In the genomic region with DNA sequence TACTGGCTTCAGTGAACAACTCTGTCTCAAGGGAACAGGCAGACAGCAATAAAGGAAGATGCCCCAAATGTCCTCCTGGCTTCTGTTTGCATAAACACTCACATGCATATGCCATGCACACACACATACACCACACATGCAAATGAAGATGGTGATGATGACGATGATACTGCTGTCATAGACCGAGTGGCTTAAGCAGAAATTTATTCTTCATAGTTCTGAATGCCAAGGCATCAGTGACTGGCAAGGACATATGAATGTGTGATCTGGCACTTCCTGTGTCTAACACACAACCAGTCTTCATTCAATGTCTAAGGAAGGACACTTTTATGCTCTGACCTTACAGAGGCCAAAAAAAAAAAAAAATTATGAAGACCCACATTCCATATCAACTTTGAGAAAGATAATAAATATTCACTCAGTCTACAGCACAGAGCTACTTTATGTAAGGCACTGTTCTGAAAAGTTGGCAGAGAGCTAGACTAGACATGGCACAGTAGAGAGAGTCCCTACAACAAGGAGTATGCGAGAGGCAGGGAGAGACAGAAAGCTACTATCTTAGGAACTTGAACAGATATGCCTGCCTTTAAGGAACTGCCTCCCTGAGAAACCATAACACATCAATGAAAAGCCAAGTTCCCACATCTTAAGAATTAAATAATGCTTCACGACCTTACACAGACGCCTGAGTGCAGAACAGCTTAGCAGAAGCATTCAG, we compare ENCODE assay signal across 17 mouse cellular contexts. TPM values are rescaled to one million over a fixed set of nuclear protein-coding genes. Genes with fewer than 3 reads are reported as not detected.
DNase-seq lines count a peak whose midpoint lies in the region; ATAC-seq and TF ChIP-seq lines count a peak whose summit lies in the region.
"Had no signal": no experiment of that assay in that cellular context is flagged by ENCODE, and none has a peak within 500 bp of the region (broad histone marks: within the 10 kb centered on the region; RNA-seq: fewer than 3 reads in every experiment).

No protein-coding gene starts in this region.

- peaks cover 43% of the 10 kb centered on the region for H3K36me3 ChIP-seq in megakaryocyte, embryonic 14.5 days (replicated peaks; ENCODE audit: low read length)
- H3K36me3 ChIP-seq in liver, embryonic 15.5 days (replicated peaks): peaks cover 30% of the 10 kb centered on the region; the same call in 1 of the 2 replicates
- H3K36me3 ChIP-seq in forebrain, embryonic 12.5 days (replicated peaks): no peaks in the 10 kb centered on the region; the same call in 1 of the 2 replicates
- H3K36me3 ChIP-seq: heart, embryonic 12.5 days; hindbrain, embryonic 15.5 days; limb, embryonic 12.5 days; neural tube, embryonic 13.5 days had no signal

- intact Hi-C loops in gastrocnemius, adult 2 months (cut with DNase I): no loop called here

- H3K4me1 ChIP-seq in megakaryocyte, embryonic 14.5 days: peaks cover 73% of the 10 kb centered on the region
- peaks cover 96% of the 10 kb centered on the region for H3K4me1 ChIP-seq in liver, embryonic 15.5 days (replicated peaks)
- peaks cover 16% of the 10 kb centered on the region for H3K4me1 ChIP-seq in forebrain, embryonic 12.5 days

- no peak overlapping the region for H3K4me3 ChIP-seq in gastrocnemius, adult 2 months
- peak overlapping the region; percentile 17 for H3K4me3 ChIP-seq in megakaryocyte, embryonic 14.5 days (replicated peaks)
- no peak overlapping the region for H3K4me3 ChIP-seq in liver, embryonic 15.5 days (replicated peaks)
- no peak overlapping the region for H3K4me3 ChIP-seq in forebrain, embryonic 12.5 days (replicated peaks)
- H3K4me3 ChIP-seq: heart, embryonic 12.5 days; hindbrain, embryonic 15.5 days; limb, embryonic 12.5 days; neural tube, embryonic 13.5 days had no signal

- no peak for TF ChIP-seq CTCF in gastrocnemius, adult 2 months (IDR thresholded peaks at IDR 0.05)

- no peaks in the 10 kb centered on the region for H3K27me3 ChIP-seq in megakaryocyte, embryonic 14.5 days (replicated peaks)
- H3K27me3 ChIP-seq in liver, embryonic 15.5 days: no peaks in the 10 kb centered on the region
- no peaks in the 10 kb centered on the region for H3K27me3 ChIP-seq in forebrain, embryonic 12.5 days
- H3K27me3 ChIP-seq: heart, embryonic 12.5 days; hindbrain, embryonic 15.5 days; limb, embryonic 12.5 days; neural tube, embryonic 13.5 days had no signal

- peak overlapping the region; percentile 53; the same call in 1 of the 2 replicates for H3K27ac ChIP-seq in gastrocnemius, adult 2 months
- H3K27ac ChIP-seq in liver, embryonic 15.5 days (replicated peaks): peak overlapping the region; percentile 29; the same call in 1 of the 2 replicates
- no peak overlapping the region for H3K27ac ChIP-seq in forebrain, embryonic 12.5 days
- H3K27ac ChIP-seq: hindbrain, embryonic 15.5 days; kidney, postnatal 0 days; limb, embryonic 12.5 days; neural tube, embryonic 13.5 days had no signal

- no peak for ATAC-seq in megakaryocyte, adult 5-6 weeks (ENCODE audit: poor library complexity, severe bottlenecking)
- no peak for ATAC-seq in liver, embryonic 15.5 days (ENCODE audit: insufficient read depth)
- ATAC-seq in forebrain, embryonic 12.5 days (ENCODE audit: low FRiP score): no peak
- ATAC-seq: intestine, postnatal 0 days had no signal

- no peak overlapping the region for H3K4me2 ChIP-seq in liver, embryonic 15.5 days
- H3K4me2 ChIP-seq in forebrain, embryonic 12.5 days: no peak overlapping the region
- H3K4me2 ChIP-seq: heart, embryonic 12.5 days; hindbrain, embryonic 15.5 days; limb, embryonic 12.5 days; neural tube, embryonic 13.5 days had no signal

- 66% methylated on average over 5 of the region's 5 CpGs for WGBS in liver, embryonic 15.5 days (ENCODE audit: insufficient replicate concordance)
- WGBS in forebrain, embryonic 12.5 days: 94% methylated on average over 5 of the region's 5 CpGs

- no peaks in the 10 kb centered on the region for H3K9me3 ChIP-seq in megakaryocyte, embryonic 14.5 days
- H3K9me3 ChIP-seq in liver, embryonic 15.5 days (replicated peaks): no peaks in the 10 kb centered on the region
- no peaks in the 10 kb centered on the region for H3K9me3 ChIP-seq in forebrain, embryonic 12.5 days
- H3K9me3 ChIP-seq: heart, embryonic 12.5 days; hindbrain, embryonic 15.5 days; limb, embryonic 12.5 days; neural tube, embryonic 13.5 days had no signal

- H3K9ac ChIP-seq in liver, embryonic 15.5 days: no peak overlapping the region
- no peak overlapping the region for H3K9ac ChIP-seq in forebrain, embryonic 12.5 days
- H3K9ac ChIP-seq: heart, embryonic 12.5 days; hindbrain, embryonic 15.5 days; limb, embryonic 12.5 days; neural tube, embryonic 13.5 days had no signal

- no peak for DNase-seq in gastrocnemius, adult 2 months
- no peak for DNase-seq in gastrocnemius, adult 8-10 months (ENCODE audit: low spot score in 2 of 2)
- peak; percentile 51 for DNase-seq in brain, adult 2 months (ENCODE audit: low read depth, low spot score)
- DNase-seq: adrenal gland, adult 8-10 months; cerebellum, adult 11-12 months; lung, postnatal 14 days; thymus, postnatal 14 days had no signal

RNA-seq across cellular contexts. Expression of a gene that starts 5.1 kb away (rescaled TPM):
- total RNA-seq in gastrocnemius, adult 2 months (2021): 1 to 10 TPM; 3.0 to 5.9 TPM
- 1 to 10 TPM; 2.6 to 4.5 (median 3.7) TPM for total RNA-seq in gastrocnemius, adult 8-10 months (2022)
- polyA plus RNA-seq in megakaryocyte, embryonic 14.5 days (2012; ENCODE audit: insufficient read depth, low replicate concordance): 0.63 and 4.0 TPM in 2 replicates
- 38.7 and 58.8 TPM in 2 replicates for total RNA-seq in megakaryocyte, adult 5-6 weeks (2015)
- total RNA-seq in megakaryocyte, adult 5-6 weeks (2017): 42.1 and 44.6 TPM in 2 replicates
- 7.7 and 9.1 TPM in 2 replicates for polyA plus RNA-seq in liver, embryonic 15.5 days (2015; fragmentation: Nextera tagmentation; extraction: Ambion mirVana)
- 9.6 and 10.6 TPM in 2 replicates for polyA plus RNA-seq in forebrain, embryonic 12.5 days (2016; fragmentation: Nextera tagmentation; extraction: Ambion mirVana)

Comparison
In these comparisons a context has a peak if more than half of its experiments do, and no peak if none do; other contexts are left out.
1. RNA of a gene that starts 5.1 kb away (total RNA-seq): 38.7 to 58.8 TPM in megakaryocyte, adult 5-6 weeks; 3.0 to 5.9 TPM in gastrocnemius, adult 2 months and 2.6 to 4.5 TPM in gastrocnemius, adult 8-10 months; every median in the first group is over 4 times any median in the second.